Mouse (Mus musculus) activated CD4-positive, CD25-positive, alpha-beta regulatory T cell, adult 4 months (primary cell): ENCODE data around the gene D130043K22Rik. TPM values are rescaled to one million over a fixed set of nuclear protein-coding genes. Genes with fewer than 3 reads are reported as not detected.

Source experiments
- ATAC-seq: one replicate; pipeline ENCODE4 v1.8.0; 2017
- polyA plus RNA-seq, 2 experiments: library from polyadenylated mRNA; unstranded; fragments of 100-300 nt; shearing (Covaris generic); gene quantifications; one replicate each; pipeline ENCODE4 v1.2.1; 2017

D130043K22Rik gene
- polyA plus RNA-seq, 2 experiments from 2014 or later, result 0.24 to 0.25 TPM

- ATAC-seq, result no peak
Measured at GRCm38 (mm10) chr13:24903412-24903811, 58.5 kb downstream of the D130043K22Rik start.

DNA sequence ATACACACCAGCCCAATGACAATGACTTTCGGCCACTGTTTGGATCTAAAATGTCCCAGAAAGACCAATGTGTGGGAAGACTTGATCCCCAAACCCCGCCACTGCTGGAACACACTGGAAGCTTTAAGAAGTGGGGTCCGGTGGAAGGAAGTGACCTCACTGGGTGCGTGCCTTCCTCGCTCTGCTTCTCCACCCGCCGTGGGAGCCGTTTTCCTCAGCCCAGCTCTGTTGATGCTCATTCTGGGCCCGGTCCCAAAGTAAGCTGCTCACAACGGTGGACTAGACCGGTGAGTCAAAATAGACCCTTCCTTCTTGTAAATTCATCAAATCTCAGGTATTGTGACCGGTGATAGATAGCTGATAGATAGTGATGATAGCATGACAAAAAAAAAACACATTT lies 60.5 kb downstream of the D130043K22Rik start:
- ATAC-seq, result no peak

DNA sequence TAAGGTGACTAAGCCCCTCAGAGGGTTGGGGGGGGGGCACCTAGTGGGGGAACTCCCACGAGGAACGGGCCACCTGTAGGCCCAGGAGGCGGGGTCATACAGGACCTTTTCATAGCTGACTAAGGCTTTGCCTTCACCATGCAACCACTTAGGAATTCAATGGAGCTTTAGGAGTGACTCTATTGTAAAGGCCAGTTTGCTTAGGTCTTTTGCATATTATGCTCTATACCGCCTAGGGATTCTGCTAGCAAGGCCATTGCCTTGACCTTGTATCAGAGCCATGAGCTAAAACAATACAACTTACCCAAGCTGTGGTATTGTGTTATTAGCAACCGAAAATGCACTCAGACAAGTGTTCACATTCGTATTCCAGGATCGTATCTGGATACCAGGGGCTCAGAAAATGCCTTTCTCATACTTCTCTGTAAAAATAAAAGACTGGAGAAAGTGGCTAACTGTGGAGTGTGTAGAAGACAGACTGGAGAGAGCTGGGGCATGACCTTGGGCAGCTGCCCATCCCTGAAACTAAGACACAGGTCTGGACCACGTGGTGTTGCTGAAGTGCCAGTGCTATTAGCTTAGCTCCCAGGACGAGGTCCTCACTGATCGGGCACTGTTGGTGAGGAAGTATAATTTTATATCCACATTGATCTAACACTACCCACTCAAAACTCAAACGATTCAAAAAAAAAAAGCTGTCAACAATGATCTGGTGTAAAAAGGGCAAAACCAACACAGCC lies 62.1 kb downstream of the D130043K22Rik start:
- ATAC-seq, result no peak

- no peak for ATAC-seq
Measured at GRCm38 (mm10) chr13:24909112-24909511, 64.2 kb downstream of the D130043K22Rik start.

DNA sequence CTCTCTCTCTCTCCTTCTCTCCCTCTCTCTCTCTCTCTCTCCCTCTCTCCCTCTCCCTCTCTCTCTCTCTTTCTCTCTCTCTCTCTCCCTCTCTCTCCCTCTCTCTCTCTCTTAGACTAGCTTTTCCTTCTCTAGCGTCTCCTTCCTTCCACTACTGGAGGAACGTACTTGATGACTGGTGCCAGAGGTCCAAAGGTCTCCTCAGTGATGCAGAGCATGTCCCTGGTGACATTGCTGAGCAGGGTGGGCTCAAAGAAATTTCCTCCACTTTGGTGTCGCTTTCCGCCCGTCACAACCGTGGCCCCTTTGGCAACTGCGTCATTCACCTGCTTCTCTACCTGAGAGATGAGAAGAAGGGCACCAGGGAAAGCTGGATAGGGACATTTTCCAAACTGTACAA lies 68.6 kb downstream of the D130043K22Rik start:
- no peak for ATAC-seq

DNA sequence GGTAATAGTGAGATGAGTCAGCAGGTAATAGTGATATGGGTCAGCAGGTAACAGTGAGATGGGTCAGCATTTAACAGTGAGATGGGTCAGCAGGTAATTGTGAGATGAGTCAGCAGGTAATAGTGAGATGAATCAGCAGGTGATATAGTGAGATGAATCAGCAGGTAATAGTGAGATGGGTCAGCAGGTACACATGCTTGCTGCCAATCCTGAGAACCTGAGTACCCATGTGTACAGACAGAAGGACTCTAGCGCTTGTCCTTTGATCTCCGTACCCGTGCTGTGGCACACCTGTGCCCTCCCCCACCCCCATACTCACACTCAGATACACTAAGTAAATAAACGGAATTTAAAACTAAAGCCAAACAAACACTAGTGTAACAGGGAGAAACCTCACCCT lies 70.0 kb downstream of the D130043K22Rik start:
- ATAC-seq, result no peak

DNA sequence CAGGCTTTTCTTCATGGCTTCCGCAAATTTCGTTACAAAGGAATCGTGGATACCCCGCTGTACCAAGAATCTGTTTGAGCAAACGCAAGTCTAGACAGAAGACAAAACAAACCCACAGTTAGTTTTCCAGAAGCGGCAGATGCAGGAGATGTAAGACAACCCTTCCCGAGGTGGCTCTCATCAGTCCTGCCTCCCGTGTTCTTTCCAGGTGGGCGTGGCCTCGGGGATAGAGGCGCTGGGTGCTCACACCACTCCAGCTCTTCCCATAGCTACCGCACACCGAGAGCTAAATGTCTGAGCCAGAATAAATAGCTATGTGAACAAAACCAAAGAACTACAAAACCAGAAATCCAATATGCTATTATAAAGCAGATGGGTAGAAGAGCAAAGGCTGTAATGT lies 70.9 kb downstream of the D130043K22Rik start:
- no peak for ATAC-seq

- peak; percentile 72 for ATAC-seq
Measured at GRCm38 (mm10) chr13:24920333-24920977, 75.5 kb downstream of the D130043K22Rik start.

- peak; percentile 75 for ATAC-seq
Measured at GRCm38 (mm10) chr13:24921281-24921680, 76.3 kb downstream of the D130043K22Rik start.

DNA sequence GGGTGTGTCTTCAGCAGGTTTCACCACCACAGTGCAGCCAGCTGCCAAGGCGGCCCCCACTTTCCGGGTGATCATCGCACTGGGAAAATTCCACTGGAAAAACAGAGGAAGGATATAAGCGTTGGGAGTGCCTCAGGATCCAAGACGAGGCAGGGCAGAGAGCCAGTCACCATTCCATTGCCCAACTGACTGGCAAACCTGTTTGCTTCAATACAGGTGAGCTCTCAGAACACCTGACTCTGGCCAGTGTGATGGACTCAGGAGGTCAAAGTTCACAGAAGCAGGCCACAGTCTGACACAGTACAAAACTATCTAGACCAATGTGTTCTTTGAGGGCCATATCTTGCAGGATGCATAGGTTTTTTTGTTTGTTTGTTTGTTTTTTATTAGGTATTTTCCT lies 79.1 kb downstream of the D130043K22Rik start:
- no peak for ATAC-seq

GRCm38 (mm10) chr13:24930591-24930990 lies 85.7 kb downstream of the D130043K22Rik start:
- no peak for ATAC-seq

DNA sequence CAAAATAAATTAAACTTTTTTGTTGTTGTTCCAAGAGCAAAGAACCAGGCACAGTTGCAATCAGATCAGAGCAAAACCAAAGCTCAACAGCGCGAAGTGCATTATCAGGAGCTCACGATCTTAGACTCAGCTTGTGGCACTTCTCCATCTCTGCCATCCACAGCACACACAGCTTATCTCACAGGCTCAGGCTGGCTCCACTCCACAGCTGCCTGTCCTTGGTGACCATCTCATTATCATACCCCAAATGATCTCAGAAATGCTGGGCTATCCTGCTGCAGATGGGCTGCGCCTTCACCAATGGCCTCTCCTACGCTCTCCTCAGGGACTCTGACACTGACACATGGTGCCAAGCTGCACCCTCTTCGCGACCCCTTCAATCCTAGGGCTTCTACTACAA lies 88.3 kb downstream of the D130043K22Rik start:
- no peak for ATAC-seq

DNA sequence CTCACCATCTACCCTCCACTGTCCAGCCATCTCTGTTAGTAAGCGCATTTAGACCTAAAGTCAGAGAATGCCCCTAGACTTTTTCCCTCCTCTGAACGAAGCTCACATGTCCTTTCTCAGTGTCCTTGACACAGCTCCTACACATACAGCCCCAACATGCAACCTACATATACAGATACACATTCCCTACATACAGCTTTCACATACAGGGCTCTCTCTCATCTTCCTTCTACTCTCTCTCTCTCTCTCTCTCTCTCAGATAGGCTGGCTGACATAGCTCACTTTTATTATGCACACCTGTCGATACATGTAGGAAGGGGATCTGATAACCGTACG lies 91.8 kb downstream of the D130043K22Rik start:
- no peak for ATAC-seq

DNA sequence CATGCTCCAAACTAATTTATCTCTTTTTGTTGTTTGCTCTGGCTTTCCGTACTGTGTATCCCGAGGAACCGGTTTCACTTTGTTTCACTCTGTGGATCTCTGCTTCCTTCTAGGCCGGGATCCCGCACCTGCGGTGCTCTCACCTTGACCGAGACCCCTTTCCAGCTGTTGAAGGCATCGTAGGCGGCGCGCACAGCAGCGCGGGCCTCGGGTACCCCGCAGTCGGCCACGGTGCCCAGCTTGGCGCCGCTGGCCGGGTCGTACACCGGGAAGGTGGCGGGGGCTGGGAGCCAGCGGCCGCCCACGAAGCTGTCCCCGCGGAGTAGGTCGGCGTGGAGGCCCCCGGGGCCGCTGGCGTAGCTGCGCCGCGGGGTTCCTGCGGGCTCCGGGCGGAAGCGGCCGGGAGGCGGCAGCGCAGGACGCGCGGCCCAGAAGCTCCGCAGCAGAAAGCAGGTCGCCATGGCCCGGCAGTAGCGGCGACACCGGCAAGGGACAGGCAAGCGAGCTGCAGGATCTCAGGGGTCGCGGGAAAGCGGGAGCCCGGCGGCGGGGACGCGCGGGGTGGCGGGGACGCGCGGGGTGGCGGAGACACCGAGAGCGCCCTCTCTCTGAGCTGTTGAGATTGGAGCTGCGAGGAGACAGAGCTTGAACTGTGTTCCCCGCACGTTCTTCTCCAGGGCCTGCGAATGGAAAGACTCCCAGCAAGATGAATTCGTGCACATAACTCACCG lies 92.3 kb downstream of the D130043K22Rik start, which contains the start of gene Aldh5a1:
TSS of gene Aldh5a1 (minus strand) at position 554 of the 731 bp plus-strand sequence.
- ATAC-seq, result peak; percentile 55

DNA sequence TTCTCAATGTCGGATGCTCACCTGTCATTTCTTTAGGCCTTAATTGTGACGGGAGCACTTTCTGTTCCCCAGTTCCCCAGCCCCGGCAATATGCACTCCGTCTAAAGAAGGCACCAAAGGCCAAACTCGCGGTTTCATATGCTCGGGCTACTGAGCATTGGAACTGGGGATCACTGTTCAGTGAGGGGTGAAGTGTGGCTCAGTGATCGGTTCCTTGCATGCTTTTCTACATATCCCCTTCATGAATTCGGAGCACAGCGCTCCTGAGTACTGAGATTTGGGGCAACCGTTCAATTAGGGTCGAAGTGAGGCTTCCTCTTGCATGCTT lies 92.9 kb downstream of the D130043K22Rik start:
- peak; percentile 17 for ATAC-seq

DNA sequence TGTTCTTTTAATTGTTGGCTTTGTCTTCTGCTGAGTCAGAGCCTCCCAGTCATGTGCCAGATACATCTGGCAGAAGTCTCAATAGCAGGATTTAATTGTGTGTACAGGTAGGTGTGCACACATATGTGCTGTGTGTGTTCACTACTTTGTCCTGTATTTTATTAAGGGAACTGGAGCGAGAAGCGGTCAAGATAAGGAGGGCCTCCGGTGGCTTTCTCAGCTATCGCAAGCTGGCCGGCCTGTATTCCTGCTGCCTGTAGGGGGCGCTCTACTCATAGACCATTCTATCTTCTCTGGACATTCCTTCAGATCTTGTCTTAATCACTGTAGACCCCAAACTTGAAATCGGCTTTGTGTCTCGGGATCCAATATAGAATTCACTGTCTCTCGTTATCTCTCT lies 93.7 kb downstream of the D130043K22Rik start:
- ATAC-seq, result no peak

DNA sequence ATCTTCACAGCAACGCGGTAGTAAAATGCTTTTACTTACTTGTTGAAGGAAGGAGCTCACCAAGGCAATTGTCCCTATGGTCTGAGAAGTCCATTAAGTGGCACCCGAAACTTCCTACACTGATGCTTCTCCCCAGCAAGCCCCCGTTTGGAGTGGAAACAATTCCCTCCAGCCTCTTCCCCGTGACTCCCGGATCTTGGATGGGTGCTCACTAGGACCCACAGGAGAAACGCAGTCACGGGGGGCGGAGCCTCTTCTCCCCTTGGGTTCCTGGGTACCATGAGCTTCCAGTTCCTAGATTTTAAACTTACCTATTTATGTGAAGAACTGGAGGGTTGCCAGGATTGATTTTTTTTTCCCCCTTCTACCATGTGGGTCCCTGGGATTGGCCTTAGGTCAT lies 94.5 kb downstream of the D130043K22Rik start:
- no peak for ATAC-seq

GRCm38 (mm10) chr13:24942512-24943282 lies 97.8 kb downstream of the D130043K22Rik start, which contains the start of gene Gpld1:
Gene Gpld1 (plus strand): TSS chr13:24943152.
- no peak for ATAC-seq

- ATAC-seq, result no peak
Measured at GRCm38 (mm10) chr13:24943303-24943702, 98.4 kb downstream of the D130043K22Rik start.

DNA sequence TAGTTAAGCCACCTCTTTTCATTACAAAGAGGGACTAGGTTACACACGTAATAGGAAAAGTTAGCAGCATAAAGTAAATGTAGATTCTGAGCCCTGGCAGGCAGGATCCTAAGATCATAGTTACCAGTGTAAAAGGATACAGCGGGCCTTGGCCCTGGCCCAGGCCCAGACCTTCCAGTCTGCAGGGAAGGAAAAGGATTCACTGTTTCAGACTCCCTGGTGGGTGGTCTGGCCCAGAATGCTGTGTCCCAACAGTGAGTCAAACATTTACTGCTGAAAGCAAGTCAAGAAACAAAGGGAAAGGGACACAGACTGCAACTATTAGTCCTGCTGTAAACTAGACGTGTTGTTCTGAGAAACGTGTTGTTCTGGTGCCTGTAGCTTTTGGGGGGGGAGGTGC lies 100.6 kb downstream of the D130043K22Rik start:
- ATAC-seq, result no peak

DNA sequence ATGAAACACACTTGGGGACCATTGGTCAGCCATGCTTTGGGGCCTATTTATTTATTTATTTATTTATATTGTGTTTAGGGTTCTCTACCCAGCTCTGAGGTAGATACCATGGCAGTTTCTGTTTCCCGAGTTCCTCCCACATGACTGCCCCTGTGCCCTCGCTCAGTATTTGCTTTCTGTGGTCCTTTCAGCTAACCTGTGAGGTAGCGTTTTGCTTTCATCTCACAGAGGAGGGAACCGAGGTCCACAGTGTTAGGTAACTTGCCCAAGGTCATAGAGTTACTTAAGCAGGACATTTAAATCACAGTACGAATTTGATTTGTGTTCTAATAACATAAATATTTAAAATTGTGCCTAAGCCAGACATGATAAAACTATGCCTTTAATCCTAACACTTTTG lies 102.2 kb downstream of the D130043K22Rik start:
- ATAC-seq, result no peak

DNA sequence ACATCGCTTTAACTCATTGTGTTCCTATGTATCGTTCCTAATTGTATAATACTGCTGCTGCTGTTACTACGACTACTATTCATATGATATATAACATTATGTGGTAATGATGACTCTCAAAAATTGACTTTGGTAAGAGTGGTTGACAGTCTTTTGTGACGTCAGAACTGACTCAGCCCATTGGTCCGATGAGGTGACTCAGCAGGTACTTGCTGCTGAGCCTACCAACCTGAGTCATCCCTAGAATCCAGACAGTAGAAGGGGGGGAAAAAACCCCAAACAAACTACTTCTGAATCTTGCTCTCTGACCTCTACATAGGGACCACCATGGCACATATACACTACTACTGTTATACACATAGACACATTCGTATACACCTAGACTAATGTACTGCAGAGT lies 103.9 kb downstream of the D130043K22Rik start:
- ATAC-seq, result no peak
